Mouse (Mus musculus): Measurements from ENCODE around the gene Gm42420.

The Gm42420 gene

GRCm38 (mm10) chr6:39570426-39570825 is 15.1 kb upstream of the Gm42420 start:
- no peak for DNase-seq (ENCODE audit: extremely low read depth, insufficient read length, low spot score)

GRCm38 (mm10) chr6:39573791-39574554 is 11.6 kb upstream of the Gm42420 start, which contains the start of gene Adck2:
TSS of gene Adck2 (plus strand) at chr6:39573873.
- DNase-seq (ENCODE audit: extremely low read depth, insufficient read length, low spot score) = peak; percentile 81

- DNase-seq (ENCODE audit: extremely low read depth, insufficient read length, low spot score) = no peak
Measured at GRCm38 (mm10) chr6:39574555-39574869, 11.0 kb upstream of the Gm42420 start.

GRCm38 (mm10) chr6:39574951-39575350 is 10.6 kb upstream of the Gm42420 start:
- no peak for DNase-seq (ENCODE audit: extremely low read depth, insufficient read length, low spot score)

- DNase-seq (ENCODE audit: extremely low read depth, insufficient read length, low spot score) = no peak
Measured at GRCm38 (mm10) chr6:39579552-39579951, 6.0 kb upstream of the Gm42420 start.

GRCm38 (mm10) chr6:39580558-39580957 is 5.0 kb upstream of the Gm42420 start:
- no peak for DNase-seq (ENCODE audit: extremely low read depth, insufficient read length, low spot score)

GRCm38 (mm10) chr6:39581087-39581784 is 4.3 kb upstream of the Gm42420 start:
- DNase-seq (ENCODE audit: extremely low read depth, insufficient read length, low spot score) = no peak

GRCm38 (mm10) chr6:39591481-39591880 is 5.9 kb downstream of the Gm42420 start:
- peak; percentile 11 for DNase-seq (ENCODE audit: extremely low read depth, insufficient read length, low spot score)

- DNase-seq (ENCODE audit: extremely low read depth, insufficient read length, low spot score) = peak; percentile 97
Measured at GRCm38 (mm10) chr6:39592401-39593214, 7.1 kb downstream of the Gm42420 start, which contains the start of gene Ndufb2. TSS of gene Ndufb2 (plus strand) at chr6:39592574.

- DNase-seq (ENCODE audit: extremely low read depth, insufficient read length, low spot score) = no peak
Measured at GRCm38 (mm10) chr6:39600851-39601250, 15.3 kb downstream of the Gm42420 start.

- DNase-seq (ENCODE audit: extremely low read depth, insufficient read length, low spot score) = no peak
Measured at GRCm38 (mm10) chr6:39601828-39602227, 16.3 kb downstream of the Gm42420 start.

- DNase-seq (ENCODE audit: extremely low read depth, insufficient read length, low spot score) = no peak
Measured at GRCm38 (mm10) chr6:39604565-39604964, 19.0 kb downstream of the Gm42420 start.

GRCm38 (mm10) chr6:39606056-39606455 is 20.5 kb downstream of the Gm42420 start:
- no peak for DNase-seq (ENCODE audit: extremely low read depth, insufficient read length, low spot score)

- no peak for DNase-seq (ENCODE audit: extremely low read depth, insufficient read length, low spot score)
Measured at GRCm38 (mm10) chr6:39606862-39607261, 21.3 kb downstream of the Gm42420 start.

GRCm38 (mm10) chr6:39607365-39607764 is 21.8 kb downstream of the Gm42420 start:
- DNase-seq (ENCODE audit: extremely low read depth, insufficient read length, low spot score) = no peak

- DNase-seq (ENCODE audit: extremely low read depth, insufficient read length, low spot score) = no peak
Measured at GRCm38 (mm10) chr6:39610207-39610606, 24.7 kb downstream of the Gm42420 start.

GRCm38 (mm10) chr6:39611296-39611695 is 25.7 kb downstream of the Gm42420 start:
- no peak for DNase-seq (ENCODE audit: extremely low read depth, insufficient read length, low spot score)
